Mouse (Mus musculus) cortical plate, adult 2 months (tissue): Measurements from ENCODE around the gene Ddx49. TPM values are rescaled to one million over a fixed set of nuclear protein-coding genes. Genes with fewer than 3 reads are reported as not detected.

Source experiments
- H3K27ac ChIP-seq: fragments of 200-500 bp; 2 replicates; pipeline ENCODE4 v1.5.1; 2012; ENCODE audit warnings: low read length, control low read depth, inconsistent platforms; ENCODE audit not compliant: insufficient read depth
- H3K4me1 ChIP-seq: fragments of 200-500 bp; 2 replicates; pipeline ENCODE4 v1.6.1; 2011; ENCODE audit warnings: low read length; ENCODE audit not compliant: control insufficient read depth, insufficient read depth
- H3K4me3 ChIP-seq: fragments of 200-500 bp; 2 replicates; pipeline ENCODE4 v1.5.1; 2011; ENCODE audit warnings: mild to moderate bottlenecking, low read length, control low read depth; ENCODE audit not compliant: insufficient read depth
- CTCF ChIP-seq: fragments of 200-500 bp; IDR thresholded peaks from 2 replicates; pipeline ENCODE4 v1.5.1; 2011; ENCODE audit warnings: mild to moderate bottlenecking, control low read depth, low read length; ENCODE audit not compliant: insufficient read depth; ENCODE audit errors: extremely low read depth
- POLR2A ChIP-seq: fragments of 200-500 bp; IDR thresholded peaks from 2 replicates; pipeline ENCODE4 v1.6.1; 2011; ENCODE audit warnings: mild to moderate bottlenecking, low read length, control low read depth; ENCODE audit not compliant: insufficient read depth; ENCODE audit errors: extremely low read depth
- polyA plus RNA-seq: library from polyadenylated mRNA; depleted of rRNA; stranded (reverse); fragments of >200 nt; gene quantifications from 2 replicates; pipeline ENCODE4 v1.2.3, GENCODE M21; 2012

The Ddx49 gene
- polyA plus RNA-seq, 1 experiment, result 52.2 TPM

DNA sequence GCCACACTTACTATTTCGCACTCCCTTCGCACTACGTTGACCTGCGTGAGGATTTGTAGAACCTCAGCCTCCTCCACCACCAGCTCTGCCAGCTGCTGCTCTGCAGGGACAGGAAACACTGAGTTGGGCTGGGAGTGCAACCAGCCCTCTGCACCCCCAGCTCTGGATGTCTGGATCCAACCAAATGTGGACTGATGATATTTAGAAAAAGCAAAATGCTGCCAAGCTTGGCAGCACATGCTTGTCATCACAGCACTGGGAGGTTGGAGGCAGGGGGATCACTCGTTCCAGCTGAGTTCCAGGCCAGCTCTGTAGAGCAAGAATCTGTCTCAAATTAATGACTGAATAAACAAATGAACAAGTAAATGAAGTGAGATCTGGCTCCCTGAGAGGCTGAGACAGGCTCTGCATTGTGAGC lies 8.3 kb downstream of the Ddx49 start:
- TF ChIP-seq CTCF (no peak), POLR2A (no peak)
- H3K4me3 ChIP-seq, result no peak overlapping the region
- no peak overlapping the region for H3K27ac ChIP-seq
- H3K4me1 ChIP-seq, result no peaks in the 10 kb centered on the region

- no peak overlapping the region for H3K27ac ChIP-seq
- TF ChIP-seq POLR2A (no peak), CTCF (peak; percentile 1; the same call in 1 of the 2 replicates)
- 0 out of 2 replicates have a peak, but pooled peaks cover 1% of the 10 kb centered on the region for H3K4me1 ChIP-seq
- H3K4me3 ChIP-seq, result no peak overlapping the region
Measured at GRCm38 (mm10) chr8:70286737-70287136, 15.6 kb downstream of the Ddx49 start.

- Histone ChIP-seq H3K4me3 (no peak overlapping the region), H3K4me1 (0 out of 2 replicates have a peak, but pooled peaks cover 1% of the 10 kb centered on the region), H3K27ac (no peak overlapping the region)
- TF ChIP-seq POLR2A (no peak), CTCF (no peak)
Measured at GRCm38 (mm10) chr8:70285304-70285703, 17.0 kb downstream of the Ddx49 start.

GRCm38 (mm10) chr8:70284421-70284820 lies 17.9 kb downstream of the Ddx49 start:
- H3K4me1 ChIP-seq, result 0 out of 2 replicates have a peak, but pooled peaks cover 1% of the 10 kb centered on the region
- H3K4me3 ChIP-seq, result no peak overlapping the region
- H3K27ac ChIP-seq, result no peak overlapping the region
- no peak for TF ChIP-seq POLR2A
- TF ChIP-seq CTCF, result no peak

DNA sequence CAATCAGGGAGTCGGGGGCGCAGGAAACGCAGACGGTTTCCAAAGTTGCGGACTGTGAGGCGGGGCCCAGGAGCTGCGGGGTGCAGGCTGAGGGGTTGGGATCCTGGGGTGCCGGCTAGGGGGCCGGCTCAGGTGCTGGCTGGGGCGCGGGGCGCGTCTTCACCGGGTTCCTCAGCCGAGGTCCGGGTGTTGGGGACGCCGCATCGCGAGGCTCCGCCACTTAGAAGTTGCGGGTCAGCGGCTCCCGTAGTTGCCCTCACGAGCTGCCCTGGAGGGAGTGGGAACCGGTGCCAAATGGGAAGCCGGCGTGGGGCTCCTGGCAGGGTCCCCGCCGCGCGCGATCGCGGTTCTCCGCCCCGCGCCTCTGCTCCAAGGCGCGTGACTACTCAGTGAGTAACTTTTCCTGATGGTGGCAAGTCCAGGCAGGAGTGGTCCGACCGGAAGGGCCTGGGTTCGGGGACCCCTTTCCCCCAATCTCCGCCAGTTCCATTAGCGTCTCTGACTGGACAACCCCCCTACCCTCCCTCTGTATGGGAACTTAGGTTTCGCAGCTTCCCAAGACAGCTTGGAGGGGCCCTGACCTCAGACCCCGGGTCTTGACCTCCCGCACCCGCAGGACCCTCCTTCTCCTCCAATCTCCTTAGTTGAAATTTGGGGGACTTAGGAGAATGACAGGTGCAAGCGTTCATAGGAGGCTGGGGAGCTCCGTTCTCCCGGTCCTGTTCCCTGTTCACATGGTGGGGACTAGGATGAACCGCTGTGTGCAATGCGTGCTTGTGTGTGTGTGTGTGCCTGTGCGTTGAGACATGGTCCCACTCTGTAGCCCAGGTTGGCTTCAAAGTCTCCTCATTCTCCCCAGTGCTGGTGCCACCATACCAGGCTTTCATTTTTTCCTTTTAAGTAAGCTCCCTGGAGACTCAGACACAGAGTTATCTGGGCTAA lies 18.9 kb downstream of the Ddx49 start:
- Histone ChIP-seq H3K4me3 (peak overlapping the region; percentile 60), H3K27ac (peak overlapping the region; percentile 79; the same call in 1 of the 2 replicates), H3K4me1 (0 out of 2 replicates have a peak, but pooled peaks cover 1% of the 10 kb centered on the region)
- TF ChIP-seq CTCF (no peak), POLR2A (no peak)

GRCm38 (mm10) chr8:70282603-70283135 lies 19.6 kb downstream of the Ddx49 start, which contains the start of gene Homer3:
Gene Homer3 (plus strand): TSS chr8:70282827.
- Histone ChIP-seq H3K4me1 (0 out of 2 replicates have a peak, but pooled peaks cover 1% of the 10 kb centered on the region), H3K4me3 (peak within 1 kb of the TSS; percentile 60), H3K27ac (peak within 1 kb of the TSS; percentile 79)
- no peak for TF ChIP-seq POLR2A
- TF ChIP-seq CTCF, result peak; percentile 27; the same call in 1 of the 2 replicates

GRCm38 (mm10) chr8:70281001-70281400 lies 21.3 kb downstream of the Ddx49 start:
- no peak for TF ChIP-seq CTCF
- no peak for TF ChIP-seq POLR2A
- Histone ChIP-seq H3K4me1 (peaks cover 1% of the 10 kb centered on the region; the same call in 1 of the 2 replicates), H3K4me3 (no peak overlapping the region), H3K27ac (no peak overlapping the region)

GRCm38 (mm10) chr8:70279266-70279665 lies 23.0 kb downstream of the Ddx49 start:
- TF ChIP-seq POLR2A (no peak), CTCF (no peak)
- Histone ChIP-seq H3K4me1 (peaks cover 1% of the 10 kb centered on the region; the same call in 1 of the 2 replicates), H3K4me3 (no peak overlapping the region), H3K27ac (no peak overlapping the region)

- TF ChIP-seq POLR2A (no peak), CTCF (no peak)
- H3K27ac ChIP-seq, result no peak overlapping the region
- peaks cover 1% of the 10 kb centered on the region; the same call in 1 of the 2 replicates for H3K4me1 ChIP-seq
- no peak overlapping the region for H3K4me3 ChIP-seq
Measured at GRCm38 (mm10) chr8:70278175-70278574, 24.1 kb downstream of the Ddx49 start.

DNA sequence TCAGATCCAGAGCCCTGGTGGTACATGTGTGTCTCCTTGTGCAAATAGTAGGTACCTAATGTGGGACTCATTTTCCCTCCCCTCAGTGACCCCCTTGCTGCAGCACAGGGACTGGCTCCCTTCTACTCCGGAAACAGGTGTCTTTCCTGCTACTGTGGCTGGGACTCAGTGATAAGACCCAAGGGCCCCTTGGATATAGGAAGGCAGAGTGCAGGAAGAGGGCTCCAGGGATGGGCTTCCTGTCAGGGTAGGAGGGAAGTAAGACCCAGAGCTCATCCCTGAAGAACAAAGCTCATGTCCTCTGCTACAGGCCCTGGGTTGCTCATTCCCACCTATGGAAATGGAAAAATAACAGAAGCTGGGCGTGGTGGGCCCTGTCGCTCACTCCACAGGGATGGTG lies 25.8 kb downstream of the Ddx49 start:
- Histone ChIP-seq H3K4me3 (no peak overlapping the region), H3K27ac (no peak overlapping the region), H3K4me1 (no peaks in the 10 kb centered on the region; the same call in 1 of the 2 replicates)
- TF ChIP-seq CTCF (no peak), POLR2A (no peak)

GRCm38 (mm10) chr8:70274350-70274749 lies 27.9 kb downstream of the Ddx49 start:
- Histone ChIP-seq H3K4me1 (no peaks in the 10 kb centered on the region; the same call in 1 of the 2 replicates), H3K4me3 (no peak overlapping the region), H3K27ac (no peak overlapping the region)
- TF ChIP-seq CTCF (no peak), POLR2A (no peak)
